Mouse (Mus musculus) forebrain, embryonic 16.5 days (tissue): ENCODE measurements around the gene Kcnq2. TPM values are rescaled to one million over a fixed set of nuclear protein-coding genes. Genes with fewer than 3 reads are reported as not detected.

ENCODE experiments used
- ATAC-seq: fragments of 200-750 bp; cut with Nextera tagmentation; 2 replicates; pipeline ENCODE4 v1.8.0; 2017; ENCODE audit warnings: mild to moderate bottlenecking, moderate library complexity
- H3K27ac ChIP-seq: fragments of 300-500 bp; sonication (generic); 2 replicates; pipeline ENCODE4 v1.5.1; 2014; ENCODE audit warnings: low read length, control low read depth
- H3K27me3 ChIP-seq: fragments of 300-500 bp; sonication (generic); replicated peaks from 2 replicates; pipeline ENCODE4 v1.6.1; 2014; ENCODE audit warnings: low read length; ENCODE audit not compliant: control insufficient read depth, insufficient read depth
- H3K36me3 ChIP-seq: fragments of 300-500 bp; sonication (generic); 2 replicates; pipeline ENCODE4 v1.6.1; 2014; ENCODE audit not compliant: control insufficient read depth, insufficient read depth
- H3K4me1 ChIP-seq: fragments of 300-500 bp; sonication (generic); replicated peaks from 2 replicates; pipeline ENCODE4 v1.6.1; 2014; ENCODE audit warnings: low read length; ENCODE audit not compliant: control insufficient read depth, insufficient read depth
- H3K4me2 ChIP-seq: fragments of 300-500 bp; sonication (generic); 2 replicates; pipeline ENCODE4 v1.6.1; 2014; ENCODE audit warnings: mild to moderate bottlenecking, low read length, control low read depth
- H3K4me3 ChIP-seq: fragments of 300-500 bp; sonication (generic); replicated peaks from 2 replicates; pipeline ENCODE4 v1.5.1; 2014; ENCODE audit warnings: mild to moderate bottlenecking, low read length, control low read depth
- H3K9ac ChIP-seq: fragments of 300-500 bp; sonication (generic); replicated peaks from 2 replicates; pipeline ENCODE4 v1.6.1; 2014; ENCODE audit warnings: low read depth, low read length, control low read depth
- H3K9me3 ChIP-seq: fragments of 300-500 bp; sonication (generic); 2 replicates; pipeline ENCODE4 v1.6.1; 2016; ENCODE audit warnings: low read length; ENCODE audit not compliant: control insufficient read depth
- WGBS: fragments of 180-500 bp; shearing (Covaris S2); extraction: QIAGEN DNeasy Blood & Tissue Kit; methylation state at CpG from one replicate; pipeline ENCODE4 v1.1.7; 2014; 5-methylcytosine and 5-hydroxymethylcytosine counted together
- polyA plus RNA-seq: library from polyadenylated mRNA; unstranded; fragments of >200 nt; fragmentation: Nextera tagmentation; extraction: Ambion mirVana; gene quantifications from 2 replicates; pipeline ENCODE4 v1.2.1, GENCODE M21; 2015

Gene Kcnq2
- polyA plus RNA-seq = 45.5 and 54.9 TPM in 2 replicates

DNA sequence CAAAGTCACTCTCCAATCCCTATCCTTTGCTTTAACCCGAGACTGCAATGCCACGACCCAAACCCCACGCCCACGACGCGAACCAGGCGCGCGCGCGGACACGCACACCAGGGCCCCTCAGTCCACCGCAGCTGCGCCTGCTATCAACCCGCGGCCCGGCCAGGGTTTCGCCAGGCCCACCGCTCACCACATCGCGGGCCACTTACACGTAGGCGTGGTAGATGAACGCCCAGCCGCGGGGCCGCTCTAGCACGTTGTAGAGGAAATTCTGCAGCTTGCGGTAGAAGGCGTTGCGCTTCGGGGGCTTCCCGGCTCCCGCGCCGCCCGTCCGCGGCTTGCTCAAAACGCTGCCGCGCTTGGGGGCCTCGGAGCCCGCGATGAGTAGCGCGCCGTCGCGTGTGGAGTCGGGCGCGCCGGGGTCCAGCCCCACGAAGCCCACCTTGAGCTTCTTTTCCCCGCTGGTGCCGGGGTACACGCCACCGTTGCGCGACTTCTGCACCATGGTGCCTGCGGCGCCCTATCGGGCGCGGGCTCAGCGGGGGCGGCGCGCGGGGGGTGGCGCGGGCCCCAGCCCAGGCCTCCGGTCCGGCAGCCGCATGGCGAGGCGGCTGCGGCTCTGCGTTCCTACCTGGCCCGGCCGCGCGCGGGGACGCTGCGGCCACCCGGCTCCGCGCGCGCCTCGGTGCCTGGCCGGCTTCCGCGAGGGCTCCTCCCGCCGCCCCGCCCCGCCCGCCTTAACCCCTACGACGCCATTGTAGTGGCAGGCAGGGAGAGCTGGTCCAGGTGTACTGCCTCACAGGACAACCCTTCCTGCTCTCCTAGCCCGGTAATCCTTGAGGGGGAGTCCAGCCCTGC is at the start of gene Kcnq2:
Gene Kcnq2, minus strand, starts transcription at position 710 of the 855 bp plus-strand sequence.
- WGBS = under 1% methylated on average over 90 of the region's 104 CpGs
- H3K9me3 ChIP-seq = no peaks in the 10 kb centered on the region
- H3K36me3 ChIP-seq = no peaks in the 10 kb centered on the region
- H3K4me2 ChIP-seq = peak within 1 kb of the TSS; percentile 69
- H3K27me3 ChIP-seq = peaks cover 21% of the 10 kb centered on the region
- peaks cover 27% of the 10 kb centered on the region for H3K4me1 ChIP-seq
- H3K4me3 ChIP-seq = peak within 1 kb of the TSS; percentile 79
- H3K9ac ChIP-seq = peak within 1 kb of the TSS; percentile 93
- H3K27ac ChIP-seq = peak within 1 kb of the TSS; percentile 95
- ATAC-seq = peak; percentile 61

- no peak overlapping the region for H3K4me2 ChIP-seq
- 83% methylated on average over 6 of the region's 6 CpGs for WGBS
- H3K27ac ChIP-seq = no peak overlapping the region
- H3K4me3 ChIP-seq = no peak overlapping the region
- ATAC-seq = no peak
- H3K4me1 ChIP-seq = no peaks in the 10 kb centered on the region
- no peak overlapping the region for H3K9ac ChIP-seq
- H3K27me3 ChIP-seq = no peaks in the 10 kb centered on the region
- no peaks in the 10 kb centered on the region for H3K36me3 ChIP-seq
- H3K9me3 ChIP-seq = no peaks in the 10 kb centered on the region
These were observed 45.8 kb upstream of the Kcnq2 start for GRCm38 (mm10) chr2:181180898-181181297.

DNA sequence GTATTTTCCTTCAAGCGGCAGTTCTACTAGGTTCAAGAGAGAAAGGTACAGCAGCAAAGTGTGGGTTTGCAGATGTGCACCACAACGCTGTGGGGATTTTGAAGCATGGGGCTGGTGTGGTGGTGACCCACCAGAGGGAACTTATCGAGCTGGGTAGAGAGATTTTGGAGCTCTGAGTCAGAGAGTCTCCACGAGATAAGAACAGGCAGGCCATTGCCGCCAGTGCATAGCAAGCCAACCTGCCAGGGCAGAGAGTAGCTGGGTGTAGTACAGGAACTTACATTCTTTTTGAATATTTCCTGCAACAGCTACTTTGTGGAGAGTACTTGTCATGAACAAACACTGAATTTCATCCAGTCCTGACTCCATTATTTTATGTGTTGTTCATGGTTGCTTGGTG is 43.4 kb upstream of the Kcnq2 start:
- no peak for ATAC-seq
- Histone ChIP-seq H3K36me3 (no peaks in the 10 kb centered on the region), H3K9ac (no peak overlapping the region), H3K4me1 (no peaks in the 10 kb centered on the region), H3K27ac (no peak overlapping the region), H3K9me3 (no peaks in the 10 kb centered on the region), H3K4me3 (no peak overlapping the region), H3K4me2 (no peak overlapping the region), H3K27me3 (no peaks in the 10 kb centered on the region)
- WGBS = 89% methylated on average over 5 of the region's 5 CpGs

- no peak for ATAC-seq
- Histone ChIP-seq H3K9ac (no peak overlapping the region), H3K9me3 (no peaks in the 10 kb centered on the region), H3K4me2 (no peak overlapping the region), H3K27me3 (no peaks in the 10 kb centered on the region), H3K36me3 (no peaks in the 10 kb centered on the region), H3K4me1 (no peaks in the 10 kb centered on the region), H3K4me3 (no peak overlapping the region), H3K27ac (no peak overlapping the region)
- 79% methylated on average over 3 of the region's 3 CpGs for WGBS
These were observed 42.9 kb upstream of the Kcnq2 start for GRCm38 (mm10) chr2:181178015-181178414.

DNA sequence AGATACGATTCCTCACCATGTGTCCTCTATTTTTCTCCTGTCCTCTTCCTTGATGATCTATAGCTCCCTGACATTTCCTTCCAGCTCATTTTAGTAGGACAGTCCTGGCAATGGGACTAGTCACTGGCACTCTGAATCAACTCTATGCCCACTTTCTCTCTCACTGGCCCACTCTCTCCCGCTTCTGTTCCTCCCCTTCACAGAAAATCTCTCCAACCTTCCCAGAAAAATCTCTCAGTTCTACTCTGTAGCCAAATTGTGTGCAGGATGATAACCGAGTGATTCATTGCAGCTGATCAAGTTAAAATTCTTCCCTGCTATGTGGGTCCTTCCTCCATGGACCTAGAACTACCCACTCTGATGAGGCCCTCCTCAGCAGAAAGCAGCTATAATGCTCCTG is 39.5 kb upstream of the Kcnq2 start:
- Histone ChIP-seq H3K9ac (no peak overlapping the region), H3K9me3 (no peaks in the 10 kb centered on the region), H3K4me1 (no peaks in the 10 kb centered on the region), H3K4me3 (no peak overlapping the region), H3K36me3 (no peaks in the 10 kb centered on the region), H3K4me2 (no peak overlapping the region), H3K27me3 (no peaks in the 10 kb centered on the region), H3K27ac (no peak overlapping the region)
- ATAC-seq = no peak
- whole genome bisulfite sequencing = 89% methylated on average over 3 of the region's 3 CpGs

- Histone ChIP-seq H3K9ac (no peak overlapping the region), H3K4me2 (no peak overlapping the region), H3K9me3 (no peaks in the 10 kb centered on the region), H3K4me3 (no peak overlapping the region), H3K36me3 (no peaks in the 10 kb centered on the region), H3K27me3 (no peaks in the 10 kb centered on the region), H3K4me1 (no peaks in the 10 kb centered on the region), H3K27ac (no peak overlapping the region)
- WGBS = 79% methylated on average over 5 of the region's 5 CpGs
- ATAC-seq = no peak
These were observed 31.4 kb upstream of the Kcnq2 start for GRCm38 (mm10) chr2:181166469-181166868.

DNA sequence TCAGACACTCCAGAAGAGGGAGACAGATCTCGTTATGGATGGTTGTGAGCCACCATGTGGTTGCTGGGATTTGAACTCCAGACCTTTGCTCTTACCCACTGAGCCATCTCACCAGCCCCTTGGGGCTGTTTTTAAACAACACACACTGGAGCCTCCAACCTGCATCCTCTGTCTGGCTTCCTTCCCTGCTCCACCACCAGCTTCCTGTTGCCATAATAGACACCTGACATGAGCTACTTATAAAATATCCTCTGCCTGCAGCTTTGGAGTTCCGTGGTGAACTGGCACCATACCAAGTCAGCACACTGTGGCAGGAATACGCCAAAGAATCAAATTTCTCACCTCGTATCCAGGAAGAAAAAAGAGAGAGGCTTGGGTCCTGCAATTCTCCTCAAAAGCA is 25.7 kb upstream of the Kcnq2 start:
- Histone ChIP-seq H3K36me3 (no peaks in the 10 kb centered on the region), H3K4me1 (peaks cover 30% of the 10 kb centered on the region), H3K9ac (no peak overlapping the region), H3K4me3 (no peak overlapping the region), H3K27me3 (no peaks in the 10 kb centered on the region), H3K4me2 (no peak overlapping the region), H3K9me3 (no peaks in the 10 kb centered on the region), H3K27ac (no peak overlapping the region)
- 53% methylated on average over 4 of the region's 4 CpGs for WGBS
- no peak for ATAC-seq

GRCm38 (mm10) chr2:181159771-181160170 is 24.7 kb upstream of the Kcnq2 start:
- H3K36me3 ChIP-seq = no peaks in the 10 kb centered on the region
- H3K4me3 ChIP-seq = no peak overlapping the region
- H3K9ac ChIP-seq = 0 out of 2 replicates have a peak overlapping the region, but pooled peaks have one; percentile 20
- H3K4me1 ChIP-seq = peaks cover 39% of the 10 kb centered on the region
- peak; percentile 94 for ATAC-seq
- no peaks in the 10 kb centered on the region for H3K27me3 ChIP-seq
- H3K4me2 ChIP-seq = peak overlapping the region; percentile 29
- H3K27ac ChIP-seq = peak overlapping the region; percentile 76
- 3% methylated on average over 2 of the region's 2 CpGs for WGBS
- H3K9me3 ChIP-seq = no peaks in the 10 kb centered on the region

DNA sequence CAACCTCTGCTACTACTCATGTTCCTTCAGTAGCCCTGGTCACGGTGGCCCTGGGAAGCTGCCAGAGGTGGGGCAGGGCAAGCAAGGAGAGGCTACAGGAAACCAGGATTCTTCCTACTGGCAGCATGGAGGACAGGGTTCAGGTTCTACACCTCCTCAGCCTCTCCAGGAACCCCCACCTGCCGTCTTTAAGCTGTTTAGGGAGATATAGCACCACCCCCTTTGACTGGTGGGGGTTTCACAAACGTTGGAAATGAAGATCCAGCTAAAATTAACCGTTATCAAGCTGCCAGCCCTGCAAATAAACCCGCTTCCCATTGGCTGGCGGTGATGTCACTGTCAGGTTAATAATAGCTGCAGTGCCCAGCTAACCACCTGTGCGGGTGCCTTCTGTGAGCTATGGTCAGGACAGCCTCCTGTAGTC is 24.0 kb upstream of the Kcnq2 start:
- 46% methylated on average over 7 of the region's 7 CpGs for WGBS
- 0 out of 2 replicates have a peak overlapping the region, but pooled peaks have one; percentile 20 for H3K9ac ChIP-seq
- no peaks in the 10 kb centered on the region for H3K27me3 ChIP-seq
- peaks cover 46% of the 10 kb centered on the region for H3K4me1 ChIP-seq
- H3K36me3 ChIP-seq = no peaks in the 10 kb centered on the region
- H3K9me3 ChIP-seq = no peaks in the 10 kb centered on the region
- peak overlapping the region; percentile 76 for H3K27ac ChIP-seq
- H3K4me2 ChIP-seq = peak overlapping the region; percentile 29
- no peak overlapping the region for H3K4me3 ChIP-seq
- ATAC-seq = peak; percentile 46
